Mouse (Mus musculus) kidney, adult 2 months (tissue): ENCODE measurements at regions not wholly inside any gene's neighbourhood (a gene's known extent, or its start where the extent isn't known, plus 50 kb on each side); places are given as distances from the start of the nearest gene placed in this dataset.

Experiments
- CTCF ChIP-seq: fragments of 200-500 bp; conservative IDR thresholded peaks from 2 replicates; pipeline ENCODE4 v1.5.1; 2011; ENCODE audit warnings: low read depth, mild to moderate bottlenecking, control low read depth, low read length, moderate library complexity, mixed read lengths; ENCODE audit not compliant: insufficient read depth, insufficient read length
- POLR2A ChIP-seq: fragments of 200-500 bp; IDR thresholded peaks from one replicate; pipeline ENCODE4 v1.6.1; 2011; ENCODE audit warnings: low read depth, low read length, control low read depth

DNA sequence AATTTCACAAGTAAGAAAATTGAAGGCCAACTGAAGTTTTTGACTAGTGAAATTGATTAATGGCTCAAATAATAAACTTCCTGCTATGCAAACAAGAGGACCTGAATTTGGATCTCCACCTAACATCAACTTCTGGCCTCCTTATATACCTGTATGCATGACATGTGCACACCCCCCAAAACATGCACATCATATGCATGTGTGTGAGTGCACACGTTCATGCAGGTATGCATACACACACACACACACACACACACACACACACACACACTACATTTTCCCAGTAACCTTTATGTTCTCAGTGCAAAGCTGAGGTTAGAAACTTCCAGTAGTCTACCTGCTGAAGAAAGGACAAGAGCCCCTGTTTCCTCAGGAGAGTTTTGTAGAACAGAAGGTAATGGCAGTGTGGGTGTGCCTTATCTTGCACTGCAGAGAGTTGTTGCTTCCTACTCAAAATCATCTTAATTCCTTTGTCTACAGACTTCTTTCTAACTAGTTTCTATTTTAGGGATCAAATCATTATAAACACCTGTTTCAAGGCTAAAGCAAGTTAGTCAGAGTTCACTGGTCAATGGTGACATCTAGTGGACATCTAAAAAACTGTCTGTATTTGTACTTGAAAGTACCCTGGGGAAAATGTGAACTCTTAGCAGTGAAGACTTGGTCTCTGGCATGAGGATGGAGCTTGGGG, 202.9 kb downstream of the Pla2g4a start:
- 0 out of 2 replicates have a peak, but pooled peaks have one; percentile 22 for TF ChIP-seq CTCF
- no peak for TF ChIP-seq POLR2A
